Mouse (Mus musculus) induced T-regulatory cell, adult 2 months (primary cell): ENCODE results near the gene Qtrt1.
A peak's percentile ranks its signal among the peaks of the same experiment; 100 is the strongest.

ENCODE experiments used
- DNase-seq: peaks from one replicate; pipeline ENCODE4 v3.0.0-alpha.2; 2012; ENCODE audit warnings: low read depth

Gene Qtrt1

DNA sequence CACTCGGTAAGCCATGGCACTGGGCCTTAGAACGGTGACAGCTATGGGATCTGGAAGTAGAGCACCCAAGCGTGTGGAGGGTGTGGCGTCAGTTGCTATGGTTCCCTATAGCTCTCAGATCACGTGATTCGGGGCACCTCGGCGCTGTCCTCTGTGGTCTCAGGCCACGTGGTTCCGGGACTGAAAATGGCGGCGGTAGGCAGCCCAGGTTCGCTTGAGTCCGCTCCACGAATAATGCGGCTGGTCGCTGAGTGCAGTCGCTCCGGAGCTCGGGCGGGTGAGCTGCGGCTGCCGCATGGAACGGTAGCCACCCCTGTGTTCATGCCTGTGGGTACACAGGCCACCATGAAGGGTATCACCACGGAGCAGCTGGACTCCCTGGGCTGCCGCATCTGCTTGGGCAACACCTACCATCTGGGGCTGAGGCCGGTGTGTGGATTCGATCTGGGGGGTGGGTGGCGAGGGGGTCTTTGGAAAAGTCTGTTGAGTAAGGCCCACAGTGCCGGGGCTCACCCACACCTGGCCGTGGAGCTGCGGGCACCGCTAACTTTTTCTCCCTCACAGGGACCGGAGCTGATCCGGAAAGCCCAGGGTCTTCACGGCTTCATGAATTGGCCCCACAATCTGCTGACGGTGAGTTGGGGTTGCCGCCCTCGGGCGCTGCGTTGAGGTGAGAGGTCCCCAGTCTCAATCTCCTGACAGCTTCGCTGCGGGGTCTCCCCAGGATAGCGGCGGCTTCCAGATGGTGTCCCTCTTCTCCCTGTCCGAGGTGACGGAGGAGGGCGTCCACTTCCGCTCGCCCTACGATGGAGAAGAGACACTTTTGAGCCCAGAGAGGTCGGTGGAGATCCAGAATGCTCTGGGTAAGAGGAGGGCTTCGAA lies at the start of gene Qtrt1:
Gene Qtrt1, plus strand, starts transcription at position 169 of the 882 bp plus-strand sequence.
- peak; percentile 94 for DNase-seq

DNA sequence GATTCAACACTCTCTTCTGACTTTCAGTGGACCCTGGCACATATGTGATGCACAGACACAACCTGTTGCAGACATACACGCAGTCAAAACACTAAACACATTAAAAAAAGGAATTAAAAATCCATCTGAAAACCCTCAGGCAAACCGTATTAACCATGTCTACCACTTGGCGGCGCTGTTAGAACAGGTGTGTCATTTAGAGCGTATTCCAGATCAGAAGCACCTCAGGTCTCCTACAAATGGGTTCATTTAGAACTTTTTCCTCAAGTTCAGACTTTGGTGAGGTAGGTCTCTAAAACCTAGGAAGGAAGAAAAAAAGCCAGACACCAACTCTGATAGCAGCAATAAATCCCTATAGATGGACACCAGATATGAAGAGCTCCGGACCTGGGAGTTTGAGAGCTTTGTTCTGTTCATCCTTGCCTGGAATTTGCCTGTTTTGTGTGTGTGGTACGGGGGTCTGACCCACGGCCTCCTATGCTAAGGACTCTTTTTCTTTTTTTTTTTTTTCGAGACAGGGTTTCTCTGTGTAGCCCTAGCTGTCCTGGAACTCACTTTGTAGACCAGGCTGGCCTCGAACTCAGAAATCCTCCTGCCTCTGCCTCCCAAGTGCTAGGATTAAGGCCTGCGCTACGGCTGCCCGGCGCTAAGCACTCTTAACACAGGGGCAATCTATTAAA lies 45.0 kb upstream of the Qtrt1 start:
- DNase-seq = peak; percentile 94

DNA sequence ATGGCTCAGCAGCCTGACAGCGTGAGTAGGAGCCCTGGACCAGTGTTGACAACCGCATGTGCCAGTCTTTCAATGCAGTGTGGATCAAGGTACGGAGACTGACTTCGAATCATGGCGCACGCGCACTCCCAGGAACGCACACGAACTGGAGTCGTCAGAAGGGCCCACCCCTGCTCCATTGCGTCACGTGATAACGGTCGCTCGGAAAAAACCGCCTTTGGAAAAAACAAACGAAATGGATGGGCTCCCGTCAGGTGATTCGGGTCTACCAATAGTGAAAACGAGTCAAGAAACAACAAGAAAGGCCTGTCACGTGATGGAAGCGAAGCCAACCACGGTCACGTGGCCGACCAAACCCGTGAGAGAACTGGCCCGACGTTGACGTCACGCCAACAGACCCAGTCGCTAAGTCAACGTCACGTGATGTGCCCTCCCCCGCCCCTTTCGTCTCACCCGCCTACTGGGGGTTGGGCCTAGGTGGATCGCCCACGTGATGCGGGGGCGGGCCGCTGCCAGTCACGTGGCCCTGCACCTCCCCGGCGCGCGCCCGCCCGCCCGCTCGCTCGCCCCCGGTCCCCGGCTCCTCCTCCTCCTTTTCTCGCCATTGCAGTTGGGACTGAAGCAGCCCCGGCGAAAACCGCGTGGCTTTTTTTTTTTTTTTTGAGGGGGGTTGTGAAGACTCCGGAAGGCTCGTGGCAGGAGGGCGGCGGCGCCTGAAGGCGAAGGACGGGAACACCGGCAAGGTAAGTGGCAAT lies 44.1 kb upstream of the Qtrt1 start, which contains the start of gene Ilf3:
Gene Ilf3, plus strand, starts transcription at position 515 of the 755 bp plus-strand sequence.
- peak; percentile 100 for DNase-seq

DNA sequence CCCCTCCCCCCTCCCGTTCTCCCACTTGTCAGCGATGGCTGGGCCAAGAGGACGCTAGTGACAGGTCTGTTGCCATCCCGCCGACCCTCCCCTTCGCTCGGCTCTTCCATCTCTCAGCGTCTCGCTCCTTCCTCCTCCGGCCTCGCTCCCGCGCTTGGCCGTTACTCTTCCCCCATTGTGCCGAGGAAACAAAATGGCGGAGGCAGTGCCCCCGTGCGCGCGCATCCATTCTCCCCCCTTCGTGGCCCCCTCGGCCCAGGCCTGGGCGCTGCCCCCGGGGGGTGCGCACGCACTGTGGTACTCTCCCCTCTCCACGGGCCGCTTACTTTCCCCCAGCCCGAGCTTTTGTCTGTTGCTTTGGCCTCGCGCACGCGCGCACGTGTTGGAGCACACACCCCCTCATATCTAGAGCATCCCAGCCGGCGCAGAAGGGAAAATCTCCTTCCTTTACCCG lies 43.5 kb upstream of the Qtrt1 start:
- DNase-seq = peak; percentile 88

DNA sequence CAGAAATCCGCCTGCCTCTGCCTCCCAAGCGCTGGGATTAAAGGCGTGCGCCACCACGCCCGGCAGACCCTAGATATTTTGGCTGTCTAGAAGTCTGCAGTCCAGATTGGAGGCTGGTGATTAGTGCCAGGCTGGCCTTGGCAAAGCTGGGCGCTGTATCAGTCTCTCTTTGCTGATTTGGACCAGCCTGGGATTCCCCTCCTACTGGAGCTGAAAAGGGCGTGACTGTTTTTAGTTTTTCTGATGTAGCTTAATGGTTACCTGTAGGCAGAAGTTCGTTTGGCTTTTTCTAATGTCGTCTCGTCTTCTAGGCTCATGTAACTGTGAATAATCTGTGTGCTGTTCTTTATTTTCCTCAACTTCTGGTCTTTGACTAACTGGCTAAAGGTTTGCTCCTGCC lies 42.6 kb upstream of the Qtrt1 start:
- peak; percentile 59 for DNase-seq

DNA sequence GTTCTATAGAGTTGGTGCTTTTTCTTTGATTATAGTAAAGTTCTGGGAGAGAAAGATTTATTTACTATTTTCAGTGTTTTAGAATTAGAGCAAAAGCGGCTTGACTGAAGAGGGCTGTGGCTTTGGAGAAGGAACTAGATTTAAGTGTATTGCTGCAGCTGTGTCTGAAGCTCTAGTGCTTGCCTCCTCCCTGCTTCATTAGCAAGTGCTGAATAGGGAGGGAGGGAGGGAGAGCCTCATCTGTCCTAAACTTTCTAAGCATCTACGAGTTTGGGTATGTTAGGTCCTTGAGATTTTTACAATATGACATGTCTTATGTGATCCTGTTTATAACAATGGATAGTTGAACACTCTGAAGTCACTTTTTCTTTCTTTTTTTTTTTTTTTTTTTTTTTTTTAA lies 40.8 kb upstream of the Qtrt1 start:
- DNase-seq = no peak

DNA sequence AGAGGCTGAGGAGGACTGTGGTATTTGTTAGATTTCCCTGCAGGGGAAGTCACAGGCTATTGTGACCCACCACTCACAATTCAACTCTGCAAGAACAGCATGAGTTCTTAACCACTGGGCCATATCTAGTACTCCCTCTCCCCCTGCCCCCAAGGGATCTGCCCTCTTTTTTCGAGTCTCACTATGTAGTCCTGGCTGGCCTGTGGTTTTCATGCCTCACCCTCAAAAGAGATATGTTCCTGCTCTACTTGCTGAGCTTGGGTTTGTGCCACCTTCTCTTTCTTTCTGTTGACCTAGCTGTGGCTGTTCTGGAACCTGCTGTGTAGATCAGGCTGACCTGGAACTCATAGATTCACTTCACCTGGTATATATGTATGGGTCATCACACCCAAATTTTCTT lies 39.1 kb upstream of the Qtrt1 start:
- no peak for DNase-seq

DNA sequence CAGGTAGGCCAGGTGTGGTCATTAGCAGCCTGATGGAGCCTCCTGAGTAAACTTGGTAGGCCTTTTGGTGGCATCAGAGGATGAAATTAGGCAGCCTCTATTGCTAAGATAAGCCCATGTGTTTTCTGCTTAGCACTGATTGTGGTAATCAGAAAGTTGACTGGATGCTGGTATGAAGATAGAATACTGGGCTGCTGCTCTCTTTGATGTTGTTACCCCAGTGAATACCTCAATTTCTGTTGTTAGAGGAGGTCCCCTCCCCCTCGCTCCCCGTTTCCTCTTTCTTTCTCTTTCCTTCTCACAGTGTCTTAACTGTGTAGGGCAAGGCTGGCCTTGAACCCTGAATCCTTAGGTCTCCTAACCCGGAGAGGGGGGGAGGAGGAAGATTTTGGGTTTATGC lies 32.4 kb upstream of the Qtrt1 start:
- DNase-seq = peak; percentile 41

DNA sequence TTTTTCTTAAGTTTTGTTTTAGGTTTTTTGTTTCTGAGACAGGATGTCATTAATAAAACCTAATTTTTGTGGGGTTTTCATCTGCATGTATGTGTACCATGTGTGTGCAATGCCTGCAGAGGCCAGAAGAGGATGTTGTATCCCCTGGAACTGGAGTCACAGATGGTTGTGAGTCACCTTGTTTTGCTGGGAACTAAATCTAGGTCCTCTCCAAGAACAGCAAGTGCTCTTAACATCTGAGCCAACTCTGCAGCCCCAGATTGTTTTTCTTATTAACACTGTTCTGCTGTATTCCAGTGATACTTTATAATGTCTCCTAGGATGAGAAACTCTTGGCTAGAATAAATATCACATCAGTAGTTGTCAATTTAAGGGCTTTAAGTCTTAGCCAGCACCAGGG lies 30.8 kb upstream of the Qtrt1 start:
- DNase-seq = no peak

DNA sequence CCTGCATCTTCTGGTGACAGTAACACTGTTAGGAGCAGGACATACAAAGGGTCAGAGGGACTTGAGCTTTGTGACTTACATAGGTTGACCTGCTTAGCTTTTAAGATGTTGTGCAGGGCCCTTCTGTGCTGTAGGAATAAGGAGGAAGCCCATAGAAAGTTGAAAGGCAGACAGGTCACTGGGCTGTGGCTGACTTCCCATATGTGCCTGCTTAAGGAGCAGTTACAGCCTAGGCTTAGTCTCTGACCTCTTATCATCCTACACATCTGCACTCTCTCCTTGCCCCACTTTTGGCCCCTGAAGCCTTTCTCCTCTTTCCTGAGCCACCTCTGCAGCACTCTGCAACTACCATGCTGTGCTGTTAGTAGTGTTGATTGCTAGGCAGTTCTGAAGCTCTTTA lies 27.7 kb upstream of the Qtrt1 start:
- DNase-seq = no peak

DNA sequence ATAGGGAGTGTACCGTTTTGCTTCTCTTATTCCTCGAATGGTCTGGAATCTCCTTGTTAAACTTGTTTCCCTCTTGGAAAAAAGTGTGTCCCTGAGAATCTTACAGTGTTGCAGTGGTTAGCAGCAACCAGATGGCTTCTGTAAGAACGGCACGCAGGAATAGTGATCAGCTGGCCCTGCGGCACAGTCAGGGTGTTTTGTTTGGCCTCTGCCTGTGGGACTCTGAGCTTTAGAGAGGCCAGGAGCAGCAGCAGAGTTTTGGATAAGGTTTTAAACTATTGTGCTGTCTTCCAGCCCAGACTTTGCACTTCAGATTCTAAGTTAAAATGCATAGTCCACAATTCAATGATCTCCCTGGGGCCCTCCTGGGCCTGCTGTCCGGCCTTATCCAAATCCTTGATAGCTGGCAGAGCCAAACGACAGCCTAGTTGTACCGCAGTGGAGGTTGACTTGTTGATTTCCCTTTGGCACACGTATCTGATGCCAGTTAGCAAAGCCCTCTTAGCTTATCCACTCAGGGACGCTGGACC lies 18.9 kb upstream of the Qtrt1 start:
- DNase-seq = no peak

DNA sequence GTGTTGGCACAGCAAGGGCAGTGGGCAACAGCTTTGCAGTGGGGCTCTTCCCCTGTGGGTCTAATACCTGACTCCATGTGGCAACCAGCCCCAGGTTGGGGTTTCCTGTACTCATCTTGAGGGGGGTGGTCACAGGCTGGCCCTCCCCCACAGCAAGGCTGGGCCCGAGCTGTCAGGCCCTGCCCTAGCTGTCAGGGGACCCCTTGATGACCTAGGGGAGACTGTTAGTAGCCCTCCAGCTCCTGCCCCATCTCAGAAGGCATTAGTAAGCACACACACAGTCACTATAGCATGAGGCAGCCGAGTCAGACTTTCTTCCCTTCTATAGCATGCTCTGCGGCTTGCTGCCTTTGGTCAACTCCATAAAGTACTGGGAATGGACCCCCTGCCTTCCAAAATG lies 15.9 kb upstream of the Qtrt1 start:
- no peak for DNase-seq

DNA sequence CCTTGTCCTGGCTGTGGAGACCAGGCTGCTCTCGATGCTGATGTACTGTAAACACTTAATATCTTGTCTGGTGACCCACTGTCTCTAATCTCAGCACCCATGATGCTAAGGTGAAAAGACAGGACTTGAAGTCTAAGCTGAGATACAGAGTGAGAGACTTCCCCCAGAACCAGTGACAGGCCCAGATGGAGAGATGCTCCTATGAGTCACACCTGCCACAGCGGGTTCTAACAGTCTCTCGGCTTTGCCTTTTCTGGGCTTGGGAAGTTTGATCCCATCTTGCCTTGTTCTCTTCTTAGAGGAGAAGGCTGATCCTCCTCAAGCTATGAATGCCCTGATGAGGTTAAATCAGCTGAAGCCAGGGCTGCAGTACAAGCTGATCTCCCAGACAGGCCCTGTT lies 14.5 kb upstream of the Qtrt1 start:
- no peak for DNase-seq

DNA sequence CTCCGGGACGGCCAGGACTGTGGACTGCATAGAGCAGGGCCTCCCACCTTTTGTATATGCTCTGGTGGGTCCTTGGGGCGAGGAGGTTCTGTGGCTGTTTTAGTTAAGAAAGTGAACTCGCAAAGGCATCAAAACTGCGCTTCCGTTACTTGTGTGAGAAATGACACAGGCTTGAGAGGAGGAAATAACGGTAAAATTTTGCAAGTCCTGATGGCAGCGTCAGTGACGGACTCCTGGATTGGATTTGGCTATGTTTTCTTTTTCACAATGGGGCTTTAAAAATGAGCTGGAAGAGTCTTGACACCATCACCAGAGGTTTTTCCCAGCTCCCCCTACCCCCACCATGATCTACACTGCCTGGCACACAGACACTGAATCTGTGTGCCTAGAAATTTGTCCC lies 10.6 kb upstream of the Qtrt1 start:
- DNase-seq = no peak

DNA sequence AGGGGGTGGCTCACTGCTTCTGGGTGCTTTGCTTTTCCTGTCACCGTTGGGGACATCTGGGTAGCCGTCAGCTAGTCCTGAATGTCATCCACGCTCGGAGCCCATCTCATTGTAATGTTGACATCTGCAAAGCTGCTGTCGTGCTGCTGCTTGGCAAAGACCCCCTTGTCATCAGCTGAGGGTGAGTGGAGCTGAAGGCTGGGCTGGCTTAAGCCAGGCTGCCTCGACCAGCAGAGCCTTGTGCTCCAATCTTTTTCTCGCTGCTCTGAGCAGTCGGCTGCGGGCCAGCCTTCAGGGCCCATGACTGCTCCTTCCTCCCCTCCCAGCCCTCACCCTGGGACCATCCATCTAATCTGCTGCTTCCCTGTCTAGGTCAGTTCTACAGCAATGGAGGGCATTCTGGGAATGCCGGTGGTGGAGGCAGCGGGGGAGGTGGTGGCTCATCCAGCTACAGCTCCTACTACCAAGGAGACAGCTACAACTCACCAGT lies 8.8 kb upstream of the Qtrt1 start:
- no peak for DNase-seq

DNA sequence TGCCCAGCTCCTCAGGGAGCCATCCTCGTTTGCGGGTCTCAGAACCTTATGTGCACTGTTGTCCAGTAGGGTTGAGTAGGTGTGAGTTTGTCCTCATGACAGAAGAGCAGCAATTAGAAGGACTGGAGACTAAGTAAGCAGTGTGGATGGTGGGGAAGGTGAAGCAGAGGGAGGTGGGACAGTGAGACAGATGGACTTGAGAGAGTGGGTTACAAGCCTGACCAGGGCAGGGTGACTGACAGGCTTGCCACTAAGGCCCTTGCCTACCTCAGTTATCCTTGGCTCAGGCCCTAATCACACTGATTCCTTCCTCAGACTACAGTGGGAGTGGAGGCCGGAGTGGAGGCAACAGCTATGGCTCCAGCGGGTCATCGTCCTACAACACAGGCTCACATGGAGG lies 7.9 kb upstream of the Qtrt1 start:
- DNase-seq = no peak

DNA sequence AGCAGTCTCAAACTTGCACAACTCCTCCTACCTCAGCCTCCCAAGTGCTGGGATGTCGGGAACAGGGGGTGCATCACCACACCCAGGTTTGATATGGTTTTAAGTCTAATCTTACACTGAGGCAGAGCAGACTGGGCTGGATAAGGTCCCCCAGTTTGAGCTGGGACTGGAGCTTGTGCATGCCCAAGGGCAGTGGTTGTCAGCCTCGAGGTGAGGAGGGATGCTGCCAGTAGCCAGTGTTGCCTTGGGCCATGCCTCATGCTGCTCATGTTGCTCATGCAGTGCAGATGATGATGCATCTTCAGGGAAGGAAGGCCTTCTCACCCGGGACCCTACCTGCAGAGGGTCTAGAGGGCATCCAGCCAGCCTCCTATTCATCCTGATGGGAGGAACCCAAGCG lies 6.1 kb upstream of the Qtrt1 start:
- no peak for DNase-seq

DNA sequence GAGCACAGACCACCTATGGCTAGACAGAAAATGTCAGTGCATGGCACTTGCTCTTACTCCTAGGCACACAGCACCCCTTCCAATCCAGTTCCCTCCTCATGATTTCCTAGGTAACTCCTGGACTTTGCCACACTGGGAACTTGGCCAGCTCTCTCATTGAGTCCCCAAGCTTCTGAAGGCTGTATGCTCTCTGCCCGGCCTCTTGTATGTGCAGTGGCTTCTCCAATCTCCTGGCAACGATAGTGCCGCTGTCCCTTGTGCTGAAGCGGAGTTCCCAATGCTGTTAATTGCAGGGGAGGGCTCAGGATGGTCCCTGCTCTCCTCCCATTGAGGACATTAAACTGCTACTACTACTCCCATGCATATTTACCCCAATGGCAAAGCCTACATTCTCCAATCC lies 3.7 kb upstream of the Qtrt1 start:
- DNase-seq = no peak

DNA sequence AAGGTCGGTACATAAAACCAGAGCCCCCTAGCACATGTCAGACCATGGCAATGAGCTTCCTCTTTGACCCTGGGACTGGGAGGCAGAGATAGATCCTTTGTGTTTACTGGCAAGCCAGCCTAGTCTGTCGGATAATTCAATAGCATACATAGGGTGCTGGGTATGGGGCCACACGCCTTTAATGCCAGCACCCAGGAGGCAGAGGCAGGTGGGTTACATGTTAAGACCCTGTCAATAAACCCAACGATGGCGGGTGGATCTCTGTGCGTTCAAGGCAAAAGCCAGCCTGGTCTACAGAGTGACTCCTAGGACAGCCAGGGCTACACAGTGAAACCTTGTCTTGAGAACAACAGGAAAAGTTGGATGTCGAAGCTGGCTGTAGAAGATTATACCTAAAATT lies 3.0 kb upstream of the Qtrt1 start:
- DNase-seq = no peak

DNA sequence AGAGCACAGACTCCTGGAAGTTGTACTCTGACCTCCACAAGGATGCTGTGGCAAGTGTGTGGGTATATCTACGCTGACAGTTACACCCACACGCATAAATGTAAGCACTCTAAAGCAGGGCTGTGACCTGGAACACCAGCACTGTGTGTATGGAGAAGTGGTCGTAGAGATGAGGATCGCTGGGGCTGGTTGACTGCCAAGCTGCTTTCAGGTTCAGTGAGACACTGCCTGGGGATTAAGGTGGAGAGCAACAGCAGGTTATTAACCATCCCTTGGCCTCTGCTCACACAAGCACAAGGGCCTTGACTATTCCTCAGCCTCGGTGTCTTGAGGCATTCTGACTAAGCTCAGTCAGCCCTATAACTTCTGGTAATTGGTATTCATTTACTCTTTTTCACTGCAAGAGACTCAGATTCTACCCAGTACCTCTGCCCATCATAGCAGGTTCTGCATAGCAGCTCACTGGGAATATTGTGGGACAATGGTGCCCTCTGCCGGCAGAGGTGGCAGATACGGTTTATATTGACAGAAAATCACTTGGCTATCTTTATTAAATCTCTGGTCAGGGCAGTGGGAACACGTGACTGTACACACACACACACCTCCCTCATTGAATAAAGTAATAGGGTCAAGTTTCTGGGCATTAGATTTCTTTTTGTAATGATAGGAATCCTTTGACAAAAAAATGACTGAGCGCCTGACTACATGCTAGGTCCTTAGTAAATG lies 1.9 kb upstream of the Qtrt1 start:
- DNase-seq = peak; percentile 92

DNA sequence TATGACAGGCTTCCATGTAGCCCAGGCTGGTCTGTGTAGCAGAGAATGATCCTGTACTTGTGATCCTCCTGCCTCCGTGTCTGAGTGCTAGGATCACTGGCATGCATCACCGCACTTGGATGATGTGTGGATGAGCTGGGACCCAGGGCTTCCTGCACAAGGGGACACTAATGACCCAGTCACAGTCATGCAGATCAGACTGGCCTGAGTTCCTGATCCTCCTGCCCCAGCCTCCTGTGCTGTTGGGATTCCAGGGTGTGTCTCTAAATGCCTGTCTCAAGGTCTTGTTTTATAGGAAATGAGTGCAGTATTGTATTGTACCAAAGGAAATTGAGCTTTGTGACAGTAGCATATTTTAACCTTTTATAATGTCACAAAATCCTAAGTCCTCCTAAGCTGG lies 6.2 kb downstream of the Qtrt1 start:
- DNase-seq = no peak

DNA sequence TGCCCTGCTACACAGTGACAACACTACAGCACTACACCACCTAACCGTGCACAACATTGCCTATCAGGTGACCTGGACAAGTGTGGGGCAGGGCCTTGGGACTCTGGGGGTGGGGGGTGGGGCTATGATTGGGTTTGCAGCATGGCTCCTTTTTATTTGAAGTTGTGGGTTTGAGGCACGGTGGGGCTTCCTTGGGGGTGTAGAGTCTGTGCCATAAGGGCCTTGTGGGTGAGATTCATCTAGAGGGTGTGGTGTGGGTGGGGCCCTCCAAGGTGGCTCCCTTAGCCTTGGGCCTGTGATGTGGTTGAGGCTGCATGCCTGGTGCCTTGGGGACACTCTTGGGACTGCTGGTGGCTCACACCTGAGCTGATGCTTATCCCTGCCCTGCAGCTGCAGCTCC lies 8.0 kb downstream of the Qtrt1 start:
- peak; percentile 51 for DNase-seq
